Mouse (Mus musculus): ENCODE data around the gene Crkl.

DNA sequence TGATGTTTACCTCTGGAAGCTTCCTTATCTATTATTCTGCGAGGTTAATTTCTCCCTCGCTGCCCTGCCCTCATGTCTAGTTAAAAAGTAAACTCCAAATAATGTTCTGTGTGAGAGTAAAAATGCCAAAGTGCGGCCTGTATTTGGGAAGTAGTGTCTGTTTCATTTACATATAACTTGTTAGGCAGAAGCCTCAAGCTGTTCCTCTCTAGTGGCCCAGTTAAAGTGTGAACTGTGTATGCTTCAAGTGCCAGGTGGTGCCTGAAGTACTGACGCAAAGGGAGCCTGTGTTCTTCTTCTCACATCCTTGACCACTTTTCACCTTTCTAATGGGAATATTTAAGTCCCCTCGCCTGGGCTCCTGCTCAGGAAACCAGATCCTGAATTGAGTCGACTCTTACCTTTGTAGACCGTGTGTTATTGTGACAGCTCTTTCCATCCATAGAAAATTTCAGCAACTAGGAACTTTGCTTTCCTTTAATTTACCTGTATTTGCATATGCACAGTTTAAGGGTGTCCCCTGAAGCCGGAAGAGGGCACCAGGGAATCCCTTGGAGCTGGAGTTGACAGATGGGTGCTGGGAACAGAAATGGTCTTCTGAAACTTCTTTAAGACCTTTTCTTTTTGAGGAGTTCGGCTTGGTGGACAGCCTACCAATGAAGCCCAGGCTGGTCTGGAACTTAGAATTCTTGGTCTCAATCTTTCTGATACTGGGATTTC lies 45.1 kb upstream of the Crkl start:
- TF ChIP-seq GATA1 (IDR thresholded peaks at IDR 0.05; ENCODE audit: borderline replicate concordance, low read length) (no peak), FLI1 (IDR thresholded peaks at IDR 0.05; ENCODE audit: low read length) (no peak)

Measured in megakaryocyte, embryonic 14.5 days (primary cell).